Mouse (Mus musculus) hindbrain, embryonic 12.5 days (tissue): ENCODE data around the gene Mfsd10. TPM values are rescaled to one million over a fixed set of nuclear protein-coding genes. Genes with fewer than 3 reads are reported as not detected.

Source experiments
- ATAC-seq: fragments of 200-750 bp; cut with Nextera tagmentation; 2 replicates; pipeline ENCODE4 v1.8.0; 2017; ENCODE audit warnings: moderate TSS enrichment; ENCODE audit not compliant: low FRiP score
- H3K27ac ChIP-seq: fragments of 300-500 bp; sonication (generic); 2 replicates; pipeline ENCODE4 v1.5.1; 2016; ENCODE audit warnings: mild to moderate bottlenecking
- H3K27me3 ChIP-seq: fragments of 300-500 bp; sonication (generic); 2 replicates; pipeline ENCODE4 v1.6.1; 2016; ENCODE audit warnings: mild to moderate bottlenecking
- H3K36me3 ChIP-seq: fragments of 300-500 bp; sonication (generic); 2 replicates; pipeline ENCODE4 v1.6.1; 2016; ENCODE audit warnings: mild to moderate bottlenecking
- H3K4me1 ChIP-seq: fragments of 300-500 bp; sonication (generic); 2 replicates; pipeline ENCODE4 v1.6.1; 2016
- H3K4me2 ChIP-seq: fragments of 300-500 bp; sonication (generic); replicated peaks from 2 replicates; pipeline ENCODE4 v1.6.1; 2016; ENCODE audit warnings: mild to moderate bottlenecking
- H3K4me3 ChIP-seq: fragments of 300-500 bp; sonication (generic); 2 replicates; pipeline ENCODE4 v1.5.1; 2016; ENCODE audit warnings: mild to moderate bottlenecking
- H3K9ac ChIP-seq: fragments of 300-500 bp; sonication (generic); 2 replicates; pipeline ENCODE4 v1.6.1; 2016; ENCODE audit warnings: mild to moderate bottlenecking, moderate library complexity
- H3K9me3 ChIP-seq: fragments of 300-500 bp; sonication (generic); replicated peaks from 2 replicates; pipeline ENCODE4 v1.6.1; 2016; ENCODE audit warnings: mild to moderate bottlenecking
- WGBS: fragments of 180-500 bp; shearing (Covaris S2); methylation state at CpG from one replicate; pipeline ENCODE4 v1.1.7; 2016; 5-methylcytosine and 5-hydroxymethylcytosine counted together
- polyA plus RNA-seq: library from polyadenylated mRNA; unstranded; fragments of >200 nt; fragmentation: Nextera tagmentation; extraction: Ambion mirVana; gene quantifications from 2 replicates; pipeline ENCODE4 v1.2.1, GENCODE M21; 2016

Gene Mfsd10
- polyA plus RNA-seq: 89.3 and 90.5 TPM in 2 replicates

- Histone ChIP-seq H3K9me3 (no peaks in the 10 kb centered on the region), H3K27ac (peak within 1 kb of the TSS; percentile 72), H3K4me1 (peaks cover 16% of the 10 kb centered on the region), H3K4me2 (peak within 1 kb of the TSS; percentile 62), H3K9ac (peak within 1 kb of the TSS; percentile 65), H3K36me3 (peaks cover 74% of the 10 kb centered on the region), H3K4me3 (peak within 1 kb of the TSS; percentile 55), H3K27me3 (no peaks in the 10 kb centered on the region)
- peak; percentile 91 for ATAC-seq
- WGBS: under 1% methylated on average over 48 of the region's 48 CpGs
Measured at GRCm38 (mm10) chr5:34636481-34637287, at the start of gene Mfsd10. Gene Mfsd10, minus strand, starts transcription at chr5:34637212.

- 80% methylated on average over 4 of the region's 4 CpGs for WGBS
- no peak overlapping the region for H3K27ac ChIP-seq
Measured at GRCm38 (mm10) chr5:34670280-34670679, 33.3 kb upstream of the Mfsd10 start.

DNA sequence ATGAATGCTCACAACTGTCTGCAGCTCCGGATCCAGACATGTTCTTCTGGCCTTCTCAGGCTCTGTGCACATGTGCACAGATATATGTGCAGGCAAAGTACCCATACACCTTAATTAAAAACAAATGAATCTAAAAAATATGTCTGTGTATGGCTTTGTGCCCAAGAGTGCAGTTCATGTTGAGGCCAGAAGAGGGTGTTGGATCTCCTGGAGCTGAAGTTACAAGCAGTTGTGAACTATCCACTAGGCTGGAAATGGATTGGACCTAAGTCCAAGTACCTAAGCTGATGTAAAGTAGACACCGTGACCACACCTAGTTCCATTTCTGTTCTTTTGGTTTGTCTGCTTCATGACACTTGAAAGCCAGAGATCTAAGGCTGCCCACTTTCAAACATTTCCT, 32.5 kb upstream of the Mfsd10 start:
- H3K36me3 ChIP-seq: no peaks in the 10 kb centered on the region
- H3K4me2 ChIP-seq: no peak overlapping the region
- no peaks in the 10 kb centered on the region for H3K27me3 ChIP-seq
- no peaks in the 10 kb centered on the region for H3K9me3 ChIP-seq
- no peak for ATAC-seq
- no peak overlapping the region for H3K4me3 ChIP-seq
- WGBS: 80% methylated on average over 2 of the region's 2 CpGs
- H3K4me1 ChIP-seq: no peaks in the 10 kb centered on the region
- H3K27ac ChIP-seq: no peak overlapping the region
- no peak overlapping the region for H3K9ac ChIP-seq

More at GRCm38 (mm10) chr5:34670280-34670679, 33.3 kb upstream of the Mfsd10 start:
- no peaks in the 10 kb centered on the region for H3K9me3 ChIP-seq
- H3K4me2 ChIP-seq: no peak overlapping the region
- H3K4me1 ChIP-seq: no peaks in the 10 kb centered on the region
- H3K27me3 ChIP-seq: no peaks in the 10 kb centered on the region
- ATAC-seq: no peak
- no peak overlapping the region for H3K4me3 ChIP-seq
- no peaks in the 10 kb centered on the region for H3K36me3 ChIP-seq
- no peak overlapping the region for H3K9ac ChIP-seq

DNA sequence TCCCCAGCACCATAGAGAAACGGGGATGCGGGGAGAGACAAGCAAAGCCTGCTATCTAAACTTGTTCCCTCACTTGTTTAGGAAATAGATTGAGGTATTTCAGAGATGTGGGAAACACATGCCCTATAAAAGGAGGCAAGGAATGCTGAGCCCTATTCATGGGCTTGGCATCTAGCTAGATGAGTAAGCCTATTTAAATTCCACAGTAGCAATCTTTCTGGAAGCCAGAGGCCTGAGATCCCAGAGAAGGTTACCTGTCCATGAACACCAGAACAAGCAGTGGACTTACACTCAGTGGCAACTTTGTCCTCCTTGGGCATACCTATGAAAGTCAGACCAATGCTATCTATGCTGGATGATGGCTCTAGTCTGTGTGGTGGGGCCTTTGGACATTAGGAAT, 26.2 kb upstream of the Mfsd10 start:
- H3K27ac ChIP-seq: no peak overlapping the region
- no peaks in the 10 kb centered on the region for H3K27me3 ChIP-seq
- peaks cover 12% of the 10 kb centered on the region for H3K4me1 ChIP-seq
- H3K9me3 ChIP-seq: no peaks in the 10 kb centered on the region
- H3K4me3 ChIP-seq: no peak overlapping the region
- no peaks in the 10 kb centered on the region for H3K36me3 ChIP-seq
- WGBS: 96% methylated on average over 2 of the region's 2 CpGs
- H3K4me2 ChIP-seq: no peak overlapping the region
- no peak for ATAC-seq
- no peak overlapping the region for H3K9ac ChIP-seq

DNA sequence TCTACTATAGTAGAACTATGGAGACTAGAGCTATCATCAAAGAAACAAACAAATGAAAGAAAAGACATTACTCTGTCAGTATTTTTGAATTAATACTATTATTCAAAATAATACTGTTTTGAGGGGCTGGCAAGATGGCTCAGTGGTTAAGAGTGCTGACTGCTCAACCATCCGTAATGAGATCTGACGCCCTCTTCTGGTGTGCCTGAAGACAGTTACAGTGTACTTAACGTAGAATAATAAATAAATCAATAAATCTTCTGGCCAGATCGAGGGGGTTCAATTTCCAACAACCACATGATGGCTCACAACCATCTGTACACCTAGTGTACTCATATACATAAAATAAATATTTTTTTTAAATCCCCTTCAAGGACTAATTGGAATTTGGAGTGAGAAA, 24.9 kb upstream of the Mfsd10 start:
- no peak overlapping the region for H3K9ac ChIP-seq
- ATAC-seq: no peak
- no peak overlapping the region for H3K4me2 ChIP-seq
- H3K9me3 ChIP-seq: no peaks in the 10 kb centered on the region
- H3K4me1 ChIP-seq: peaks cover 12% of the 10 kb centered on the region
- H3K4me3 ChIP-seq: no peak overlapping the region
- H3K27ac ChIP-seq: no peak overlapping the region
- no peaks in the 10 kb centered on the region for H3K27me3 ChIP-seq
- H3K36me3 ChIP-seq: no peaks in the 10 kb centered on the region
- 81% methylated on average over 4 of the region's 4 CpGs for WGBS

DNA sequence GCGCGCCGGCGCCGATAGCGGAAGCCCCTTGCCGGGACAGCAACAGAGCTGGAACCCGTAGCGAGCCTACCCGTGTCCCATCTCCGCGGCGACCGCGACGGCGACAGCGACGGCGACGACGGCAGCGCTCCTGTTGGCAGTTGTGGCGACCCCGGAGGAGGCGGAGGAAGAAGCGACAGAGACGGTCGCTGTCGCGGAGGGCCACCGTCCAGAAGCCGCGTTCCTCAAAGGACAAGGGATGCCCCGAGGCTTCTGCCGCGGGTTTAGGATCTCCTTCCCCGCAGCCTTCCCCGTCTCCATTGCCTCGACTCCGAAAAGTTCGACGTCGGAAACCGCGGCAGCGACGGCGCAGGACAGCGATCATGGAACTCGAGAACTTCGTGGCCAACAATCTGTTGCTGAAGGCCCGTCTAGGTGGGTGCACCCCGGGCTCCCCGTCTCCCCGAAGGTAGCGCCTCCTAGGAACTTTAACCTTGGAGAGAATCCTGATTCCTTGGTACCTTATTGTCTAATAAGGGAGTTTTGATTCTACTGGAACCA, 23.6 kb upstream of the Mfsd10 start:
- H3K36me3 ChIP-seq: peaks cover 10% of the 10 kb centered on the region
- under 1% methylated on average over 57 of the region's 57 CpGs for WGBS
- H3K27me3 ChIP-seq: no peaks in the 10 kb centered on the region
- H3K27ac ChIP-seq: peak overlapping the region; percentile 75
- no peaks in the 10 kb centered on the region for H3K9me3 ChIP-seq
- ATAC-seq: peak; percentile 11
- peak overlapping the region; percentile 67 for H3K4me3 ChIP-seq
- H3K9ac ChIP-seq: peak overlapping the region; percentile 55
- peak overlapping the region; percentile 52 for H3K4me2 ChIP-seq
- peaks cover 12% of the 10 kb centered on the region for H3K4me1 ChIP-seq

GRCm38 (mm10) chr5:34659686-34660590, 22.9 kb upstream of the Mfsd10 start, which contains the start of the genes Nop14 and Grk4:
Gene Nop14, minus strand, starts transcription at chr5:34660148.
Gene Grk4, plus strand, starts transcription at chr5:34660379.
- peak within 1 kb of the TSS; percentile 67 for H3K4me3 ChIP-seq

DNA sequence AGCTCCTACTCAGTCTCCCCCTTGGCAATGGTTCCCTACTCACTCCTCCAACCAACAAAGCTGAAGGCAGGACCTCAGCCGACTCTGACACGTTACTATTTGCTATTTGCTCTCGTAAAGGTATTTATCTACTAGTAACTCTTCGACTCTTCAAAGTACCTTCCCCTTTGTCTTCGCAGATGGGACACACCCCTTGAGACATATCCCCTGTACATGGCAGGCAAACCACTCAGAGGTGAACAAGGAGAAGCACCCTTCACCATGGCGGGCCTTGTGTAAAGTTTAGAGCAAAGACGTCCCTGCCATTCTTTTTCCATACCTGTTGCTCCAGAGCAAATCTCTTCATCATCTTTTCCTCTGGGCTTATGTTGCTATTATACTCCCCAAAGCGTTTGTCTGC, 20.5 kb upstream of the Mfsd10 start:
- Histone ChIP-seq H3K4me2 (no peak overlapping the region), H3K27ac (no peak overlapping the region), H3K36me3 (peaks cover 40% of the 10 kb centered on the region), H3K4me3 (no peak overlapping the region), H3K9ac (no peak overlapping the region), H3K9me3 (no peaks in the 10 kb centered on the region), H3K4me1 (peaks cover 12% of the 10 kb centered on the region), H3K27me3 (no peaks in the 10 kb centered on the region)
- no peak for ATAC-seq
- WGBS: 91% methylated on average over 8 of the region's 8 CpGs

More at GRCm38 (mm10) chr5:34659686-34660590, 22.9 kb upstream of the Mfsd10 start, which contains the start of the genes Nop14 and Grk4:
- Histone ChIP-seq H3K9ac (peak within 1 kb of the TSS; percentile 67), H3K27ac (peak within 1 kb of the TSS; percentile 75), H3K27me3 (no peaks in the 10 kb centered on the region), H3K36me3 (peaks cover 18% of the 10 kb centered on the region), H3K4me1 (peaks cover 12% of the 10 kb centered on the region), H3K9me3 (no peaks in the 10 kb centered on the region), H3K4me2 (peak within 1 kb of the TSS; percentile 76)
- under 1% methylated on average over 60 of the region's 60 CpGs for WGBS
- peak; percentile 100 for ATAC-seq

GRCm38 (mm10) chr5:34654881-34655280, 17.9 kb upstream of the Mfsd10 start:
- Histone ChIP-seq H3K9ac (no peak overlapping the region), H3K9me3 (no peaks in the 10 kb centered on the region), H3K27me3 (no peaks in the 10 kb centered on the region), H3K4me3 (no peak overlapping the region), H3K4me1 (peaks cover 9% of the 10 kb centered on the region), H3K4me2 (no peak overlapping the region), H3K27ac (no peak overlapping the region), H3K36me3 (peaks cover 67% of the 10 kb centered on the region)
- no peak for ATAC-seq
- 91% methylated on average over 9 of the region's 9 CpGs for WGBS

DNA sequence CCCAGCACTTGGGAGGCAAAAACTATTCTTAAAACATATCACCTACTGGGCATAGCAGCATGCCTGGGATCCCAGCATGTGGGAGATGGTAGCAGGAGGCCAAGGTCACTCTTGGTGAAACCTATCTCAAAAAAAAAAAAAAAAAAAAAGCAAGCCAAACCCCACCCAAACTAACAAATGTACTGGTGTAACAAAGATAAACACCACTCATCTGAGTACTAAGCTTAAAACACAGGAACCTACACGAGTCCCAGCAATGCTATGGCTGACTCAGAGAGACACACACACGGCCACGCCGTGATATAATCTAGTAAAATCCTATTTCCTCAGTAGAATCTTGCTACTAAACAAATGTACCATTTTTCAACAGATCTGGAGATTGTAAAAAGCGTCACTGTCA, 15.9 kb upstream of the Mfsd10 start:
- WGBS: 94% methylated on average over 5 of the region's 5 CpGs
- peaks cover 86% of the 10 kb centered on the region for H3K36me3 ChIP-seq

DNA sequence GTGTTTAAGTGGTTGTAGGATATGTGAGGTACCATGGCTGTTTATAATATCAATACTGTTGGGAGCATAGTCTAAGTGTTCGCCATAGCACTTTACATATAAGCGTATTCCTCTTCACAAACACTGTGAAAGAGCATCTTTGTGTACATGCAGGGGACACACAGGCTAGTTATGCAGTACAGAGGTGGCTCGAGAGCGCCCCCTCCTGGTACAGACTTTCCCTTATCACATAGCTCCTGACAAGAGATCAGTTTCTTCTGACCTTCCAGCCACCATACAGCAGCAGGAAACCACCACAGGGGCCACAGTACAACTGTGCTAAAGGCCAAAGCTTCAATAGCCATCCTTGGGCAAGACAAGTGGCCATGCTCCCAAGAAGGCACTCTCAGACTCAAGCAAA, 10.6 kb upstream of the Mfsd10 start:
- WGBS: 52% methylated on average over 4 of the region's 4 CpGs

More for the DNA sequence above, 15.9 kb upstream of the Mfsd10 start:
- Histone ChIP-seq H3K4me3 (no peak overlapping the region), H3K9ac (no peak overlapping the region), H3K27ac (no peak overlapping the region), H3K4me1 (no peaks in the 10 kb centered on the region), H3K27me3 (no peaks in the 10 kb centered on the region), H3K9me3 (no peaks in the 10 kb centered on the region), H3K4me2 (no peak overlapping the region)
- ATAC-seq: no peak

GRCm38 (mm10) chr5:34642932-34643331, 5.9 kb upstream of the Mfsd10 start:
- WGBS: 68% methylated on average over 5 of the region's 5 CpGs
- Histone ChIP-seq H3K4me1 (no peaks in the 10 kb centered on the region), H3K9me3 (no peaks in the 10 kb centered on the region), H3K27ac (no peak overlapping the region), H3K27me3 (no peaks in the 10 kb centered on the region), H3K4me3 (no peak overlapping the region), H3K36me3 (peaks cover 87% of the 10 kb centered on the region), H3K9ac (no peak overlapping the region), H3K4me2 (no peak overlapping the region)
- ATAC-seq: 0 out of 2 replicates have a peak, but pooled peaks have one; percentile 32

More for the DNA sequence above, 10.6 kb upstream of the Mfsd10 start:
- Histone ChIP-seq H3K27ac (no peak overlapping the region), H3K4me1 (no peaks in the 10 kb centered on the region), H3K4me2 (no peak overlapping the region), H3K36me3 (peaks cover 92% of the 10 kb centered on the region), H3K27me3 (no peaks in the 10 kb centered on the region), H3K9ac (no peak overlapping the region), H3K4me3 (no peak overlapping the region), H3K9me3 (no peaks in the 10 kb centered on the region)
- no peak for ATAC-seq
